Mouse (Mus musculus) heart, postnatal 0 days (tissue): ENCODE measurements around the gene Aldh1a2. TPM values are rescaled to one million over a fixed set of nuclear protein-coding genes. Genes with fewer than 3 reads are reported as not detected.

ENCODE experiments used
- ATAC-seq: fragments of 200-750 bp; cut with Nextera tagmentation; 2 replicates; pipeline ENCODE4 v1.8.0; 2017; ENCODE audit warnings: low read depth, moderate number of reproducible peaks, moderate library complexity; ENCODE audit not compliant: insufficient read depth
- DNase-seq: peaks from one replicate; pipeline ENCODE4 v3.0.0-alpha.2; 2016; ENCODE audit warnings: low spot score
- H3K27ac ChIP-seq: fragments of 300-500 bp; sonication (generic); 2 replicates; pipeline ENCODE4 v1.5.1; 2014; ENCODE audit warnings: low read depth, mild to moderate bottlenecking
- H3K27me3 ChIP-seq: fragments of 300-500 bp; sonication (generic); 2 replicates; pipeline ENCODE4 v1.6.1; 2014; ENCODE audit warnings: low read length, mixed read lengths; ENCODE audit not compliant: control insufficient read depth, insufficient read depth
- H3K36me3 ChIP-seq: fragments of 300-500 bp; sonication (generic); replicated peaks from 2 replicates; pipeline ENCODE4 v1.6.1; 2014; ENCODE audit warnings: low read length, mixed read lengths; ENCODE audit not compliant: control insufficient read depth, insufficient read depth
- H3K4me1 ChIP-seq: fragments of 300-500 bp; sonication (generic); 2 replicates; pipeline ENCODE4 v1.6.1; 2014; ENCODE audit warnings: antibody characterized with exemption; ENCODE audit not compliant: control insufficient read depth, insufficient read depth
- H3K4me2 ChIP-seq: fragments of 300-500 bp; sonication (generic); 2 replicates; pipeline ENCODE4 v1.6.1; 2014; ENCODE audit warnings: low read depth, mild to moderate bottlenecking, low read length, moderate library complexity
- H3K4me3 ChIP-seq: fragments of 300-500 bp; sonication (generic); 2 replicates; pipeline ENCODE4 v1.5.1; 2014; ENCODE audit warnings: low read depth, low read length
- H3K9ac ChIP-seq: fragments of 300-500 bp; sonication (generic); replicated peaks from 2 replicates; pipeline ENCODE4 v1.6.1; 2014; ENCODE audit warnings: low read depth, low read length, mixed read lengths
- H3K9me3 ChIP-seq: fragments of 300-500 bp; sonication (generic); replicated peaks from 2 replicates; pipeline ENCODE4 v1.6.1; 2016; ENCODE audit warnings: low read length; ENCODE audit not compliant: control insufficient read depth
- CTCF ChIP-seq: IDR thresholded peaks from 2 replicates; pipeline ENCODE4 v1.5.1; 2016; ENCODE audit warnings: antibody characterized with exemption, control low read depth, low read depth
- EP300 ChIP-seq: IDR thresholded peaks from 2 replicates; pipeline ENCODE4 v1.6.1; 2016; ENCODE audit warnings: antibody characterized with exemption, low read depth
- WGBS: fragments of 180-500 bp; shearing (Covaris S2); extraction: QIAGEN DNeasy Blood & Tissue Kit; methylation state at CpG from one replicate; pipeline ENCODE4 v1.1.7; 2014; 5-methylcytosine and 5-hydroxymethylcytosine counted together
- polyA plus RNA-seq: library from polyadenylated mRNA; unstranded; fragments of >200 nt; fragmentation: Nextera tagmentation; extraction: Ambion mirVana; gene quantifications from 2 replicates; pipeline ENCODE4 v1.2.1, GENCODE M21; 2015
- total RNA-seq: library from RNA; depleted of rRNA; stranded (reverse); fragments of >200 nt; gene quantifications from 2 replicates; pipeline ENCODE4 v1.2.3, GENCODE M21; 2014; ENCODE audit warnings: low replicate concordance

Gene Aldh1a2
- total and polyA plus RNA-seq, 2 experiments from 2014 or later: 26.2 to 26.6 TPM

DNA sequence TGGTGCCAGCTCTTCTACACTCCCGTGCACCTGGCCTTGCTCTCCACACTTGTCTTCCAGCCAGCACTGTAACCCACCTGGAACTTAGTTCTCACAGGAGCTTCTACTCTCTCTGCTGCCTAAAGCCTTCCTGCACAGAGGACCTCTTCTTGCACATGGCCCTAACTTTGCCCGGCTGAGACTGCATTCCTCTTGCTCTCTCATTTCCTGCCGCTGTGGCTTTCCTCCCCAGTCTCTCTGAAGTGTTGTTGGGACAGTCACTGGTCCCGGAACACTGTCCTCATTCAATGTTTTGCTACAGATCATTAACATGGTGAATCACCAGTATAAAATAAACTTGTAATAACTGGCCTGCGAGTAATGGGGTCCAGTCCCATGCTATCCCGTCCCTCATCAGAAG, 73.1 kb downstream of the Aldh1a2 start:
- H3K4me2 ChIP-seq: no peak overlapping the region
- no peak for ATAC-seq
- H3K4me3 ChIP-seq: no peak overlapping the region
- no peak overlapping the region for H3K9ac ChIP-seq
- WGBS: 63% methylated on average over 6 of the region's 6 CpGs
- no peak overlapping the region for H3K27ac ChIP-seq
- H3K36me3 ChIP-seq: no peaks in the 10 kb centered on the region
- H3K9me3 ChIP-seq: no peaks in the 10 kb centered on the region
- no peak for DNase-seq
- H3K4me1 ChIP-seq: no peaks in the 10 kb centered on the region
- H3K27me3 ChIP-seq: no peaks in the 10 kb centered on the region
- TF ChIP-seq EP300: no peak
- TF ChIP-seq CTCF: no peak

DNA sequence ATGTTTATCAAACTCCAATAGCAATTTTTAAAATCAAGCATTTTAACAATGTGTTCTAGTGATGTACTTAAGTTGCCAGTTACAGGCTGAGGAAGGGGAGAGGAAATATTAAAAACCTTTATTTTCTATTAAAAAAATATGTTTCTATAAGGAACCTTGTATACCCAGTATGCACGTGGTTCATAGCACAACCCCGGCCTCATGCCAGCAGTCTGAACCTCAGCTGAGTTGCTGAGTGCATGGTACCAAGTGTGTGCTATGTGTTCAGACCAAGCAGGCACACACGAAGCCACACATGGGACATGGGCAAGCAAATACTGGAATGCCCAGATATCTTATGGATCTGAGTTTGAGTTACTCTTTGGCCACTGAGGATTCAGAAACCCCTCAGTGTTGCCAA, 74.2 kb downstream of the Aldh1a2 start:
- 75% methylated on average over 3 of the region's 3 CpGs for WGBS
- Histone ChIP-seq H3K4me1 (no peaks in the 10 kb centered on the region), H3K4me2 (no peak overlapping the region), H3K9ac (no peak overlapping the region), H3K4me3 (no peak overlapping the region), H3K27ac (no peak overlapping the region), H3K9me3 (no peaks in the 10 kb centered on the region), H3K36me3 (no peaks in the 10 kb centered on the region), H3K27me3 (no peaks in the 10 kb centered on the region)
- DNase-seq (no peak), ATAC-seq (no peak)
- TF ChIP-seq CTCF (no peak), EP300 (no peak)

DNA sequence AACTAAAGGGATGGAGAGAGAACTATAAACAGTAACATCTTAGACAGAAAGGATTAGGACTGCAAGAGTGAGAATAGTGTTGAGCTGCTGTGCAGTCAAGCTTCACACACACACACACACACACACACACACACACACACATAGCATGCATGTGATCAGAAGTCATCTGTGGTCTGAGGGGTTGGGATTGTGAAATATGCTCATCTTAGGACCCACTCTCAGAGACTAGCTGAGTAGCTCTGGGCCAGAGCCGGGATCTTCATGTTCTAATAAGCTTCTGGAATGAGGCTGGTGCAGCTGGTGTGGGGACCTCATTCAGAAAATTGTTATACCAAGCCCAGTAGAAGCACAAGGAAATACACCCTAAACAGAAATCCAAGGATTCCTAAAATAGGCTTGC, 75.1 kb downstream of the Aldh1a2 start:
- Histone ChIP-seq H3K27ac (no peak overlapping the region), H3K9me3 (no peaks in the 10 kb centered on the region), H3K36me3 (no peaks in the 10 kb centered on the region), H3K4me3 (no peak overlapping the region), H3K9ac (no peak overlapping the region), H3K4me1 (no peaks in the 10 kb centered on the region), H3K4me2 (no peak overlapping the region), H3K27me3 (no peaks in the 10 kb centered on the region)
- no peak for DNase-seq
- ATAC-seq: no peak
- 81% methylated on average over 1 of the region's 1 CpGs for WGBS
- no peak for TF ChIP-seq EP300
- TF ChIP-seq CTCF: no peak

DNA sequence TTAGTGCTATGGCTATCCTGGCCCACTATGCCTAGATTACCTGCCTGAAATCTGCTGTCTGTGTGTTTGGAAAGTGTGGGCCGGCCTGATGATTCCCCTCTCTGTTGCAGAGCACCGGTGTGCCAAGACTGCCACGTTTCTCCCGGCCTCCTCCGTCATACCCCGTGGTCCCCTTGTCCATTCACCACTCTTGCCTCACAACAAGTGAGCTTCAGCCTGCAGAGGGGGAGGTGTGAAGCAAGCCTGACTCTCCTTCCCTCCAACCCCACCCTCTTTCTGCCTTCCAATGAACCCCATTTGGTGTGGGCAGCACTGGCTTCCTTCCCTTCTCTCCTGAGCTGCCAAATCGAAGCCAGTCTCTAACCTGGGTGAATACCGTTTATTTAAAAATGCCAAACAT, 79.9 kb downstream of the Aldh1a2 start:
- no peak for TF ChIP-seq EP300
- no peak for TF ChIP-seq CTCF
- no peak overlapping the region for H3K9ac ChIP-seq
- no peak overlapping the region for H3K4me3 ChIP-seq
- H3K4me2 ChIP-seq: no peak overlapping the region
- H3K4me1 ChIP-seq: no peaks in the 10 kb centered on the region
- H3K9me3 ChIP-seq: no peaks in the 10 kb centered on the region
- 51% methylated on average over 8 of the region's 8 CpGs for WGBS
- no peaks in the 10 kb centered on the region for H3K36me3 ChIP-seq
- no peaks in the 10 kb centered on the region for H3K27me3 ChIP-seq
- H3K27ac ChIP-seq: no peak overlapping the region
- DNase-seq (no peak), ATAC-seq (no peak)

DNA sequence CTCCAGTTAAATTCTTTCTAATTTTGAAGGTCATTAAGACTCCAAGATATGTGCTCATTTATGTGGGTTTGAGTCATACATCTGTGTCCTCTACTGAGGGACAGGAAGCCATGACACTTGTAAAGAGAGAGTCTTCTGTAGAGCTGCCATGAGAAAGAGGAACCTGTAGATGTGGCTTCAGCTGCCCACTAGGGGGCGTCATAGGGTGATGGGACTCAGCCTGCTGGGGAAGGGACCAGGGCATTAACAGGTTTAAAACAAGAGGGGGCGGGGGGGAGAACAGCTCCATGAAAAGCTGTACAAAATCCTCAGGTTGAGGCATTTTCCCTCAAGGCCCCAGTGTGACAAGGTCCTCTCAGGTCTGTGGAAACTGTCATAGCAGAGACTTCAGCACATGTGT, 88.0 kb downstream of the Aldh1a2 start:
- TF ChIP-seq EP300: no peak
- TF ChIP-seq CTCF: no peak
- Histone ChIP-seq H3K27me3 (no peaks in the 10 kb centered on the region), H3K27ac (no peak overlapping the region), H3K4me1 (no peaks in the 10 kb centered on the region), H3K9me3 (no peaks in the 10 kb centered on the region), H3K36me3 (no peaks in the 10 kb centered on the region), H3K9ac (no peak overlapping the region), H3K4me3 (no peak overlapping the region), H3K4me2 (no peak overlapping the region)
- ATAC-seq: no peak
- DNase-seq: no peak
- WGBS: 58% methylated on average over 2 of the region's 2 CpGs

DNA sequence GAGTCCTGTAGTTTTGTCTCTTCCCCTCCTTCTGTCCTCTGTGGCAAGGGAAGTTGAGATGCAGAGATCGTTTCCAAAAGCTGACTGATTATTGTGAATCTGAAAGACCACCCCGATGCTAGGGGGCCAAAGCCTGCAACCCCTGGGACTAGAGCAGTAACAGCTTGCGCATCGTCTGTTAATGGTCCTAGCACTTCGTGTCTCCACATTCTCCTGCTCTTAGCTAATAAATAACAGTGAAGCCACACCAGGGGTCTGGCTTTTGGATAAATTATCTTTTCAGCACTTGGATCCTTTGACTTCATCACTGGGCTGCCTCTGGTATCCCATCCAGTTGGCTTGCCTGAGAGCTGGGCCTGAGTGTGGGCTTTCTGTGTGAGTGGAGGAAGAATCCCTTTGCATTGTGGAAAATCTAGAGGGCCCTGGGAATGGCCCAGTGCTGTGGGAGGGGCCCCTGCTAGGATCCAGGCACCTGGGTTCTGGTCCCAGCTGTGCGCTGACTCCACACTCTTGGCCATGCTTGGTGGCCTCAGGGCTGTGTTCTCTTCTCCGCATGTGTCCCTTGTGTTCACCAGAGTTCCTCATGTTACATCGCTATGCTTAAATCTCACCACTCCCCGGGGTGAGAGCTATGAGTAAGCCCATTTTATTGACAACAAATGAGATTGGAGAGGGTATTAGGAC, 91.7 kb downstream of the Aldh1a2 start:
- Histone ChIP-seq H3K4me1 (no peaks in the 10 kb centered on the region), H3K4me2 (no peak overlapping the region), H3K27ac (no peak overlapping the region), H3K9ac (no peak overlapping the region), H3K27me3 (no peaks in the 10 kb centered on the region), H3K36me3 (no peaks in the 10 kb centered on the region), H3K9me3 (no peaks in the 10 kb centered on the region), H3K4me3 (no peak overlapping the region)
- no peak for ATAC-seq
- 67% methylated on average over 9 of the region's 9 CpGs for WGBS
- no peak for TF ChIP-seq CTCF
- no peak for TF ChIP-seq EP300
- DNase-seq: no peak
